8 mouse cellular contexts compared by ENCODE assay signal in the genomic region with DNA sequence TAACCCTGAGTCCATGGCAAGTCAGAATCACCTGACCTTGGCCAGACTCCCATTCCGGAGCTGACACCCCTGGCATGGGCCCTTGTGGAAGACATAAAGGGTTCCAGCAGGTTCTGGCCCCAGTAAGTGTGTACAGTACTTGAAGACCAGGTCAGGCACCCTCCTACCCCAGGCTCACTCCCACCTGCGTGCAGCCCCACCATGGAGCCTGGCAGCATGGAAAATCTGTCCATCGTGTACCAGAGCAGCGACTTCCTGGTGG. TPM values are rescaled to one million over a fixed set of nuclear protein-coding genes. Genes with fewer than 3 reads are reported as not detected.
DNase-seq lines count a peak whose midpoint lies in the region; ATAC-seq lines count a peak whose summit lies in the region.

No protein-coding gene starts in this region.

- peak overlapping the region; percentile 74 for H3K4me2 ChIP-seq in liver, embryonic 11.5 days

- H3K9me3 ChIP-seq in liver, embryonic 11.5 days (ENCODE audit: control insufficient read depth, low read length) = no peaks in the 10 kb centered on the region

- intact Hi-C loops in gastrocnemius, postnatal 14 days (cut with DNase I; ENCODE audit: low total_unique reads) = no loop called here

- no peaks in the 10 kb centered on the region for H3K27me3 ChIP-seq in liver, embryonic 11.5 days (replicated peaks; ENCODE audit: control insufficient read depth, insufficient read depth, low read length)

- H3K4me1 ChIP-seq in liver, embryonic 11.5 days (replicated peaks; ENCODE audit: control insufficient read depth, insufficient read depth, low read length) = peaks cover 14% of the 10 kb centered on the region

- peak; percentile 33 for DNase-seq in gastrocnemius, postnatal 10 days
- no peak for DNase-seq in gastrocnemius, postnatal 14 days
- peak; percentile 31 for DNase-seq in thymus, postnatal 14 days
- no peak for DNase-seq in thymus, postnatal 10 days (ENCODE audit: low spot score in 2 of 2)
- DNase-seq in liver, embryonic 11.5 days (ENCODE audit: low spot score) = no peak
- DNase-seq in urinary bladder, postnatal 25 days (ENCODE audit: low spot score) = no peak
- no peak for DNase-seq in retina, postnatal 1 day

- WGBS in liver, embryonic 11.5 days = 20% methylated on average over 4 of the region's 4 CpGs

- H3K4me3 ChIP-seq in liver, embryonic 11.5 days (ENCODE audit: low read depth, low read length) = peak overlapping the region; percentile 65

- peak overlapping the region; percentile 84 for H3K9ac ChIP-seq in liver, embryonic 11.5 days (ENCODE audit: low read depth, low read length)

- no peak for ATAC-seq in liver, embryonic 11.5 days (replicated peaks; ENCODE audit: low FRiP score)
- no peak for ATAC-seq in cerebellum, adult (ENCODE audit: insufficient number of reproducible peaks, low FRiP score, low TSS enrichment)

- H3K27ac ChIP-seq in liver, embryonic 11.5 days (ENCODE audit: low read depth, low read length) = no peak overlapping the region

- peaks cover 13% of the 10 kb centered on the region; the same call in 1 of the 2 replicates for H3K36me3 ChIP-seq in liver, embryonic 11.5 days (ENCODE audit: control insufficient read depth, insufficient read depth, low read length)

RNA-seq across cellular contexts. Expression of gene Rpusd1, which starts 0.5 kb away (rescaled TPM):
- 1 to 10 TPM; 3.8 to 5.6 TPM for total RNA-seq in gastrocnemius, postnatal 10 days (2021)
- total RNA-seq in gastrocnemius, postnatal 14 days (2021) = 1 to 10 TPM; 3.4 to 3.8 TPM
- polyA plus RNA-seq in liver, embryonic 11.5 days (2014; fragmentation: Nextera tagmentation; extraction: Ambion mirVana) = 16.6 and 17.5 TPM in 2 replicates

RNA-seq across cellular contexts. Expression of gene Chtf18, which starts 0.7 kb away (rescaled TPM):
- 1 to 10 TPM; 3.2 to 4.3 TPM for total RNA-seq in gastrocnemius, postnatal 10 days (2021)
- 1 to 10 TPM; 1.3 to 2.5 TPM for total RNA-seq in gastrocnemius, postnatal 14 days (2021)
- polyA plus RNA-seq in liver, embryonic 11.5 days (2014; fragmentation: Nextera tagmentation; extraction: Ambion mirVana) = 32.0 and 35.6 TPM in 2 replicates

RNA-seq across cellular contexts. Expression of gene Mslnl, which starts 7.9 kb away (rescaled TPM):
- not detected for total RNA-seq in gastrocnemius, postnatal 10 days (2021)
- total RNA-seq in gastrocnemius, postnatal 14 days (2021) = not detected
- polyA plus RNA-seq in liver, embryonic 11.5 days (2014; fragmentation: Nextera tagmentation; extraction: Ambion mirVana) = not detected in 2 replicates

RNA-seq across cellular contexts. Expression of gene Gng13, which starts 11.0 kb away (rescaled TPM):
- not detected for total RNA-seq in gastrocnemius, postnatal 10 days (2021)
- total RNA-seq in gastrocnemius, postnatal 14 days (2021) = not detected
- 0.42 and 1.3 TPM in 2 replicates for polyA plus RNA-seq in liver, embryonic 11.5 days (2014; fragmentation: Nextera tagmentation; extraction: Ambion mirVana)

RNA-seq across cellular contexts. Expression of gene Msln, which starts 26.2 kb away (rescaled TPM):
- under 1 TPM; 0.65 to 0.80 TPM for total RNA-seq in gastrocnemius, postnatal 10 days (2021)
- total RNA-seq in gastrocnemius, postnatal 14 days (2021) = under 1 TPM in 1 of 2 experiments, not detected in 1; 0.74 TPM
- 0.29 and 0.55 TPM in 2 replicates for polyA plus RNA-seq in liver, embryonic 11.5 days (2014; fragmentation: Nextera tagmentation; extraction: Ambion mirVana)

Comparison
In these comparisons a context has a peak if more than half of its experiments do, and no peak if none do; other contexts are left out.
1. DNase-seq: peak in gastrocnemius, postnatal 10 days (single experiment) and thymus, postnatal 14 days (single experiment); none in gastrocnemius, postnatal 14 days (single experiment), thymus, postnatal 10 days (0 of 2), liver, embryonic 11.5 days (single experiment), urinary bladder, postnatal 25 days (single experiment) and retina, postnatal 1 day (single experiment).